7 mouse cellular contexts compared by ENCODE assay signal in the genomic region with DNA sequence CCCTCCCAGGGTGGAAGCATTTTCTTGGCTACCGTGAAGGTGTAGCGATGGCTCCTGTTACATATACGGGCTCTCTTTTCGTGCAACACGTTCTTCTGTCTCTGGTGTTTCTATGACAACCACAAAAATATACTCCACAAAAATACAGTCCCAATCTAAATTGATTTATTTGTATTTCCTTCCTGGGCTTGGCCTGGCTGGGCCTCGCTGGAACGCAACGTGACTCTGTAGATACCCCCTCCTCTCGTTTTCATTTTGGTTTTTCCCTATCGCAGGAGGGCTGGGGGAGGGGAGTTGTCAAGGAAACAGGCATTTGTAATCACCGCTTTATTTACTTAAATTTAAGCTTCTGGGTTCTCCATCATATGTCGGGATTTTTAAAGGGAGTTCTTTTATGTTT. TPM values are rescaled to one million over a fixed set of nuclear protein-coding genes. Genes with fewer than 3 reads are reported as not detected.
DNase-seq lines count a peak whose midpoint lies in the region; ATAC-seq and TF ChIP-seq lines count a peak whose summit lies in the region.

No protein-coding gene starts in this region.

- peak overlapping the region; percentile 74 to 85 (median 81) for H3K4me3 ChIP-seq in CH12.LX (replicated peaks in 1 of 3; ENCODE audit: low read depth in 2 of 3, low read length in 2 of 3, poor library complexity in 1 of 3)
- H3K4me3 ChIP-seq in embryonic facial prominence, embryonic 14.5 days (ENCODE audit: low read depth, low read length), result peak overlapping the region; percentile 64
- peak overlapping the region; percentile 68 for H3K4me3 ChIP-seq in hindbrain, embryonic 11.5 days (ENCODE audit: low read depth, low read length)

- WGBS in embryonic facial prominence, embryonic 14.5 days, result under 1% methylated on average over 12 of the region's 12 CpGs
- WGBS in hindbrain, embryonic 11.5 days, result under 1% methylated on average over 12 of the region's 12 CpGs

- peaks cover 45% of the 10 kb centered on the region for H3K79me2 ChIP-seq in CH12.LX (replicated peaks; ENCODE audit: control insufficient read depth, extremely low read depth, insufficient read depth, poor library complexity, severe bottlenecking)

- ATAC-seq in embryonic facial prominence, embryonic 14.5 days (ENCODE audit: low read depth), result peak; percentile 46
- peak; percentile 69 for ATAC-seq in hindbrain, embryonic 11.5 days (ENCODE audit: low FRiP score)

- peak overlapping the region; percentile 97; the same call in 1 of the 2 replicates for H3K4me2 ChIP-seq in CH12.LX (ENCODE audit: insufficient read depth, low read depth, poor library complexity, severe bottlenecking)
- H3K4me2 ChIP-seq in embryonic facial prominence, embryonic 14.5 days (ENCODE audit: low read depth, low read length), result peak overlapping the region; percentile 69
- peak overlapping the region; percentile 90 for H3K4me2 ChIP-seq in hindbrain, embryonic 11.5 days (replicated peaks; ENCODE audit: low read depth, low read length)

- dilution Hi-C loops in CH12.LX (cut with MboI; ENCODE audit: extremely low pct_ligation_motif_present, extremely low pct_unique_long_range_greater_than_20kb, low sequenced_read_pairs), result no loop called here

- TF ChIP-seq POLR2A in CH12.LX (IDR thresholded peaks at IDR 0.05; ENCODE audit: low read depth, low read length), result no peak

- H3K27ac ChIP-seq in CH12.LX (ENCODE audit: insufficient read depth, low read depth), result peak overlapping the region; percentile 78
- peak overlapping the region; percentile 89 for H3K27ac ChIP-seq in embryonic facial prominence, embryonic 14.5 days (replicated peaks; ENCODE audit: low read depth, low read length)
- H3K27ac ChIP-seq in hindbrain, embryonic 11.5 days (ENCODE audit: low read depth, low read length), result peak overlapping the region; percentile 90

- no peak for TF ChIP-seq EP300 in CH12.LX (IDR thresholded peaks at IDR 0.05; ENCODE audit: low read length)

- H3K4me1 ChIP-seq in CH12.LX (ENCODE audit: control insufficient read depth in 1 of 2, insufficient read depth in 2 of 2), result peaks cover 0 to 20% of the 10 kb centered on the region in 2 experiments; a peak in 3 of 4 replicates
- peaks cover 13% of the 10 kb centered on the region for H3K4me1 ChIP-seq in embryonic facial prominence, embryonic 14.5 days (ENCODE audit: control insufficient read depth, insufficient read depth, low read length)
- no peaks in the 10 kb centered on the region for H3K4me1 ChIP-seq in hindbrain, embryonic 11.5 days (replicated peaks; ENCODE audit: control insufficient read depth, insufficient read depth, low read length)

- H3K36me3 ChIP-seq in CH12.LX (replicated peaks in 1 of 2; ENCODE audit: control insufficient read depth in 1 of 2, insufficient read depth in 1 of 2, low read length in 1 of 2), result peaks cover 7 to 14% of the 10 kb centered on the region in 2 experiments
- peaks cover 10% of the 10 kb centered on the region; the same call in 1 of the 2 replicates for H3K36me3 ChIP-seq in embryonic facial prominence, embryonic 14.5 days (ENCODE audit: control insufficient read depth, insufficient read depth, low read length)
- H3K36me3 ChIP-seq in hindbrain, embryonic 11.5 days (ENCODE audit: control insufficient read depth, insufficient read depth, low read length), result no peaks in the 10 kb centered on the region

- no peak for TF ChIP-seq RAD21 in CH12.LX (IDR thresholded peaks at IDR 0.05; ENCODE audit: low read depth, low read length)

- H3K9me3 ChIP-seq in CH12.LX (replicated peaks; ENCODE audit: low read length), result peaks cover 7% of the 10 kb centered on the region
- H3K9me3 ChIP-seq in embryonic facial prominence, embryonic 14.5 days (ENCODE audit: control insufficient read depth, low read length), result no peaks in the 10 kb centered on the region
- H3K9me3 ChIP-seq in hindbrain, embryonic 11.5 days (ENCODE audit: control insufficient read depth, low read length), result no peaks in the 10 kb centered on the region

- H3K9ac ChIP-seq in CH12.LX (ENCODE audit: insufficient read depth, low read depth), result peak overlapping the region; percentile 88
- peak overlapping the region; percentile 76 for H3K9ac ChIP-seq in embryonic facial prominence, embryonic 14.5 days (ENCODE audit: low read depth, low read length)
- peak overlapping the region; percentile 81 for H3K9ac ChIP-seq in hindbrain, embryonic 11.5 days (ENCODE audit: low read depth, low read length)

- no peaks in the 10 kb centered on the region for H3K27me3 ChIP-seq in CH12.LX (replicated peaks)
- H3K27me3 ChIP-seq in embryonic facial prominence, embryonic 14.5 days (replicated peaks; ENCODE audit: control insufficient read depth, insufficient read depth, low read length), result no peaks in the 10 kb centered on the region
- no peaks in the 10 kb centered on the region for H3K27me3 ChIP-seq in hindbrain, embryonic 11.5 days (ENCODE audit: control insufficient read depth, insufficient read depth, low read length)

- no peak for TF ChIP-seq CTCF in CH12.LX (conservative IDR thresholded peaks at IDR 0.05 in 1 of 2, IDR thresholded peaks at IDR 0.05 in 1 of 2; ENCODE audit: low read depth in 2 of 2, low read length in 2 of 2)

- DNase-seq in CH12.LX (ENCODE audit: extremely low read depth) (peak; percentile 72), NIH3T3 (ENCODE audit: low read depth) (peak; percentile 67)
- DNase-seq in embryonic facial prominence, embryonic 14.5 days (ENCODE audit: low spot score), result peak; percentile 68
- DNase-seq in hindbrain, embryonic 11.5 days (ENCODE audit: low spot score), result peak; percentile 80
- peak; percentile 58 for DNase-seq in layer of hippocampus, adult 9-10 months (ENCODE audit: low spot score)
- peak; percentile 72 for DNase-seq in lung, postnatal 10 days
- DNase-seq in right cerebral cortex, postnatal 25 days, result peak; percentile 35

- in situ Hi-C loops in CH12.LX (cut with MboI; ENCODE audit: low pct_ligation_motif_present, low pct_unique_long_range_greater_than_20kb, low sequenced_read_pairs), result loop anchor here (5.0 kb wide), 1 partner anchor 43 kb away; no protein-coding TSS in a partner anchor

TF ChIP-seq in CH12.LX, 34 proteins besides CTCF, POLR2A, EP300 and RAD21:
- TF ChIP-seq ETS1 (conservative IDR thresholded peaks at IDR 0.05; ENCODE audit: low read depth, low read length) (peak; percentile 17; the same call in 1 of the 2 replicates), CHD1 (IDR thresholded peaks at IDR 0.05; ENCODE audit: low read depth, low read length) (peak; percentile 93; the same call in 1 of the 2 replicates), MXI1 (IDR thresholded peaks at IDR 0.05; ENCODE audit: low read depth, low read length) (peak; percentile 78; the same call in 1 of the 2 replicates), JUN (IDR thresholded peaks at IDR 0.05; ENCODE audit: insufficient read depth, low read depth, low read length) (no peak), CHD2 (IDR thresholded peaks at IDR 0.05; ENCODE audit: low read length) (peak; percentile 85), MAX (IDR thresholded peaks at IDR 0.05; ENCODE audit: low read length) (no peak; the same call in 1 of the 2 replicates), BHLHE40 (IDR thresholded peaks at IDR 0.05; ENCODE audit: low read depth, low read length) (peak; percentile 56), HCFC1 (IDR thresholded peaks at IDR 0.05; ENCODE audit: low read depth, low read length) (peak; percentile 33; the same call in 1 of the 2 replicates), ZNF384 (IDR thresholded peaks at IDR 0.05; ENCODE audit: low read depth, low read length) (no peak), MYC (IDR thresholded peaks at IDR 0.05; ENCODE audit: low read depth, low read length) (0 out of 2 replicates have a peak, but pooled peaks have one; percentile 33), NELFE (IDR thresholded peaks at IDR 0.05; ENCODE audit: low read depth, low read length) (no peak), MAZ (IDR thresholded peaks at IDR 0.05; ENCODE audit: low read depth, low read length) (peak; percentile 75; the same call in 1 of the 2 replicates), MEF2A (IDR thresholded peaks at IDR 0.05; ENCODE audit: borderline replicate concordance, low read depth, low read length) (no peak), IRF4 (IDR thresholded peaks at IDR 0.05; ENCODE audit: low read depth, low read length) (no peak)

RNA-seq across cellular contexts. Expression of a gene that starts 1.2 kb away (rescaled TPM):
- 74.2 and 83.2 TPM in 2 replicates for total RNA-seq in CH12.LX (2012; rRNA removed)
- 32.0 and 34.7 TPM in 2 replicates for total RNA-seq in CH12.LX (2014; rRNA removed)
- 44.0 and 44.5 TPM in 2 replicates for polyA plus RNA-seq in CH12.LX (2012; ENCODE audit: insufficient read length, low read depth)
- 19.6 and 23.2 TPM in 2 replicates for polyA plus RNA-seq in embryonic facial prominence, embryonic 14.5 days (2014; fragmentation: Nextera tagmentation; extraction: Ambion mirVana)
- 23.9 and 28.5 TPM in 2 replicates for polyA plus RNA-seq in hindbrain, embryonic 11.5 days (2014; fragmentation: Nextera tagmentation; extraction: Ambion mirVana)

Comparison
In these comparisons a context has a peak if more than half of its experiments do, and no peak if none do; other contexts are left out.
1. Peak in every context shown above with its lines: DNase-seq, ATAC-seq, H3K4me3 ChIP-seq and H3K27ac ChIP-seq.